Mouse (Mus musculus): ENCODE data around the gene Cdh1. TPM values are rescaled to one million over a fixed set of nuclear protein-coding genes. Genes with fewer than 3 reads are reported as not detected.
"Not testable (repeated sequence)": the region's sequence is repeated elsewhere in the genome, so short reads cannot be mapped to it uniquely, and the experiment has no call there.

Gene Cdh1
- polyA plus RNA-seq, 2 experiments from 2014 or later = 0.20 to 0.57 TPM

DNA sequence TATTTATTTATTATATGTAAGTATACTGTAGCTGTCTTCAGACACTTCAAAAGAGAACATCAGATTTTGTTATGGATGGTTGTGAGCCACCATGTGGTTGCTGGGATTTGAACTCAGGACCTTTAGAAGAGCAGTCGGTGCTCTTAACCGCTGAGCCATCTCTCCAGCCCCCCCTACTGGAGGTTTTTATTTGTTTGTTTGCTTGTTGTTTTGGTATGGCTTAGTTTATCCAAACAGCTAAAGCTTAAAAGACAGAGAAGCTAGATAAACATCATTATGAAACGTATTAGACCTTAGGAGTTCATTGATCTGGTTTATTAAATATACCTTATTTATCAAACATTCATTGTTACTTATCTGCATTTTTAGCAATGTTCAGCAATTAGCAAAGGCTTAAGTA lies 7.5 kb upstream of the Cdh1 start:
- ATAC-seq = not testable (repeated sequence)

GRCm38 (mm10) chr8:106597067-106597466 lies 6.1 kb upstream of the Cdh1 start:
- no peak for ATAC-seq

GRCm38 (mm10) chr8:106599265-106599979 lies 3.7 kb upstream of the Cdh1 start:
- no peak for ATAC-seq

GRCm38 (mm10) chr8:106603933-106604332 lies 782 bp downstream of the Cdh1 start:
- ATAC-seq = no peak

DNA sequence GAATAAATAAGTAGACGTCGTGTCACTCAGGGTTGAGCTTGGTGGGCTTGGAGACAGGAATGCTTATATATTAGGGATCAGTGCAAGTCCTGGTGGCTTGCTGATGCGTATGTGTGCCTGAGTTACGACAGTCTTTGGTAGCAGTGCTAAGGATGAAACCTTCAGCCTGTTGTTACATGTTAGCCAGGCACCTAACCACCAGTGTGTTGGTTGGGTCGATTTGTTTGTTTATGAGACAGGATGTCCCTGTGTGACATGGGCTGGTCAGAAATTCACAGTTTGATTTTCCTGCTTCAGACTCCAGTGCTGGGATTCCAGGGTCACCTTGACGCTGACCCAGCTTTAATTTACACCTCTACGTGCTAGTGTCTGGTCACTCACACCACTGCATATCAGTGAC lies 2.5 kb downstream of the Cdh1 start:
- no peak for ATAC-seq

- no peak for ATAC-seq
Observed at GRCm38 (mm10) chr8:106606121-106606520, 3.0 kb downstream of the Cdh1 start.

GRCm38 (mm10) chr8:106606601-106607145 lies 3.5 kb downstream of the Cdh1 start:
- ATAC-seq = no peak

- ATAC-seq = not testable (repeated sequence)
Observed at GRCm38 (mm10) chr8:106607783-106608182, 4.6 kb downstream of the Cdh1 start.

DNA sequence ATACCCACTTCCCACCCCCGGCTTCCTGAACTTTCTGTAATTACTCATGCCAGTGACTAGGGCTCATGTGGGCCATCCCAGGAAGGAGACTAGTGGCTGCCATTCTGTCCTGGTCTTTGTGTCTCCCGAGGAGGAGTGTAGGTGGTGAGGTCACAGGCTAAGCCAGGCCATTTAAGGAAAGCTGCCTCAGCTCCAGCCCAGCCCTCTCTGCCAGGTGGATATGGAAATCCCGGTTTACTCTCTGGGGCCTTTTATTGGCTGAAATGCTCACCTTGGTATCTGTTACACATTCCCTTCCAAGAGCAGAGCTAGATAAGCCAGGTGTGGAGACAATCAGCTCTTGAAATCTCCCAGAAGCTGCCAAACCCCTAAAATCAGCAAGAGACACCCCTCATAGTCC lies 5.3 kb downstream of the Cdh1 start:
- no peak for ATAC-seq

DNA sequence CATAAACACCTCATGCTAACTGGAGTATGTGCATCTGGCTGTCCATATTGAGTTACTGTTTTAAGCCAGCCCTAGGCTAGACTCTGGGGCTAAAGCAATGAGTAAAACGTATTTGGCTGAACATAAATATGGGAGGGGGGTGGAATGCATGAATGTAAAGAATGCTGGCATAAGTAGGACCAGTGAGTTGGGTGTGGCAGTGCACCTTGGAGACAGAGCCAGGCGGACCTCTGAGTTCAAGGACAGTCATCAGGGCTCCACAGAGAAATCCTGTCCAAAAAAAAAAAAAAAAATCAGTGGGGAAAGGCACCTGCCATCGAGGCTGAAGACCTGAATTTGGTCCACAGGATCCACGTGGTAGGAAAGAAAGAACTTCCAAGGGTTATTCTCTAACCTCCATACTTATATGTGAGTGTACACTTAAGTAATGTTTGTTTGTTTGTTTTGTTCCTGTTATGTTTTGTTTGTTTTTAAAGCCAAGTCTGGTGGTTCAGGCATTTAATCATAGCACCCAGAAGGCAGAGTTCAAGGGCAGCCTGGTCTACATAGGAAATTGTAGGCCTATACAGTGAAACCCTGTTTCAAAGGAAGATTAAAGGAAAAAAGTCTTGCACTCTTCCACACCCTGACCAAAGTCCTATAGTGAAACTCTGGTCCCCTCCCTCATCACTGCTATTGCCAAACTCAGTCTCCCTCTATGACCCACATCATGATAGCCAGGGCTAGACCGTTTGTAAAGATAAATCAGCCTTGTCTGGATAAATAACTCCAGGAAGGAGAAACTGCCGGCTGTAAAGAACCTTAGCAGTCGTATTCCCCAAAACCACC lies 6.1 kb downstream of the Cdh1 start:
- ATAC-seq = no peak

DNA sequence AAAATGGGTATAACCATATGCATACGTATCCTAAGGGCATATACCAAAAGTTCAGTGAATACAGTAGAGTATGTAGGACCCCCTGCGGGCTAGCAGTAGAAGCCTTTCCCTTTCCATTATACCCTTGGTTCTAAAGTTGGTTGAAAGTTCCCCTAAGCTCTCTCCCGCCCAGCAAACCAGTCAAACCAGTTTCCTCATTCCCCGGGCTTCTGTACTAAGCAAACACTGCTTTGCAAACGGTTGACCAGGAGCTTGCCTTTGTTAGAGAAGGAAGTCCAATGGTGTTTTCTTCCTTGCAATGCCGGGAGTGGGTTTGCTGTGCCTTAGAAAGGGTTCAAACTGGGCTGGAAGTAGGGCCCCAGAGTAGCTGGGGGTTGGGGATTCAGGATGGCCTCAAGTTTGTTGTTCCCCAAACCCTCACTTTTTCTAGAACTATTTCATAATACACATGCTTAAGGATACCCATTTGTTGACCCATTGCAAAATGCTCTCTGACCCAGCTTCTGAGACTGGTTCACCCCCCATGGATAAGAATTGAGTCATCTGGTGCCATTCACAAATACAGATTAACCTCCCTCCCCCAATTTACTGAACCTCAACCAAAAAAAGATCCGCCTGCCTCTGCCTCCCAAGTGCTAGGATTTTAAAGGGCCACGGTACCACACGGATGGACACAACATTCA lies 7.9 kb downstream of the Cdh1 start:
- ATAC-seq = no peak

GRCm38 (mm10) chr8:106612047-106612446 lies 8.9 kb downstream of the Cdh1 start:
- ATAC-seq = no peak

- ATAC-seq = no peak
Observed at GRCm38 (mm10) chr8:106614704-106615103, 11.6 kb downstream of the Cdh1 start.

DNA sequence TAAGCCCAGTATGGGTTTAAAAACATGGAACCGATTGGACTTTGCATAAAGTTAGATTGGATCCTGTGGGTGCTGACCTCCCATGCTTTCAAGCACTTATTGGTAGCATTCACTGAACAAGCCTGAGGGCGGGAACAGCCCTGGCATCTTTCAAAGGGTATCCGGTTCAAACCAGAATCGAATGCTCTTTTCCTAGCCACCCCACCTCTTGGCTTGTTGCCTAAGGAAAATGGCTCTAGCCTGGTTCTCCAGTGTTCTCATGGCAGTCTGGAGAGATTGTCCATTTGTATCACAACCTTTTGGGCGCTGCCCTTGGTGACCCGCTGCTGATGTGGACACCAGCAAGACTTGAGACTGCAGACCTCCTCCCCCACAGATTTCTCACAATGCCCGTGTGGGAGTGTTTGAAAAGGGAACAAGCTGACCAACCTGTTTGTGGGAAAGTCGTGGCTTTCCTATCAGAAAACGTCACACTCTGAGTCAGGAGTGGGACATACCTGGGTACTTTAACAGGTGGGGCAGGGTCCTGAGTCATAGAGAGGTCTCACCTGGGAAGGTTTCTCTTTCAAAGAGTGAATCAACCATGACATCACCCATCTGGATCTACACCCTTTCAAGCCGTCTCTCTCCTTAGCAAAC lies 12.6 kb downstream of the Cdh1 start:
- ATAC-seq = no peak

- no peak for ATAC-seq
Observed at GRCm38 (mm10) chr8:106616679-106617078, 13.5 kb downstream of the Cdh1 start.

DNA sequence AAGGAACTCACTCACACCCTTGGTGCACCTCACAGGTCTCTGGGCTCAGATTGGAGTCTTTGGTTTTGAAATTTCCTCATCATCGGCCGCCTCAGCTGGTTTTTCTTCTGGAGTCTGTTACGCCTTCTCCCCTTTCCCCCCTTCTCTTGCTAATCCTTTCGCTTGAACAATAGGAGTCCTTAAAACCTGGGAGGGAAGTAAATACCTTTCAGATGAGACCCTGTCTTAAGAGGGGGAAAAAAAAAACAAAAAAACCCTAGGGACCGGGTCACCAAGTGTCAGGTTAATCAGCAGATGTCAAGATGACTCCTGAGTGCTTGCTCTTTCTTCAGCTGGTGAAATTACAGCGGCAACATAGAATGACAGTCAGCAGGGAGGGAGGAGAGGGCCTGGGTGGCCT lies 14.0 kb downstream of the Cdh1 start:
- ATAC-seq = no peak

DNA sequence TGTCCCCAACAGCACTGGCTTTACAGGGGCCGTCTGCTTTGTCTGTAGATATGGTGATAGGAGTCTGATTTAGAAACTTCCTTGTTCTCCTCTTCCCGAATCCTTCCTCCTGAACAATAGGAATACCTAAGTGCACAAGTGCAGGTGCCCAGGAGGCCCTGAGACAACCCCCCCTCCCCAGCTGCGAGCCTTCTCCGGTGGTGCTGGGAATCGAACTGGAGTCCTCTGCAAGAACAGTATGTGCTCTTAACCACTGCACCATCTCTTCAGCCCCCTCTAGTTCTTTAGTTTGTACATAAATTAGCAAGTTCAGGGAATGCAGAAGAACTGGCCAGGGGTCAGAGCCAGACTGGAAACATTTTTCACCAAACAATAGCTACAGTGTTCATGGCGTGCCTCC lies 14.7 kb downstream of the Cdh1 start:
- no peak for ATAC-seq

DNA sequence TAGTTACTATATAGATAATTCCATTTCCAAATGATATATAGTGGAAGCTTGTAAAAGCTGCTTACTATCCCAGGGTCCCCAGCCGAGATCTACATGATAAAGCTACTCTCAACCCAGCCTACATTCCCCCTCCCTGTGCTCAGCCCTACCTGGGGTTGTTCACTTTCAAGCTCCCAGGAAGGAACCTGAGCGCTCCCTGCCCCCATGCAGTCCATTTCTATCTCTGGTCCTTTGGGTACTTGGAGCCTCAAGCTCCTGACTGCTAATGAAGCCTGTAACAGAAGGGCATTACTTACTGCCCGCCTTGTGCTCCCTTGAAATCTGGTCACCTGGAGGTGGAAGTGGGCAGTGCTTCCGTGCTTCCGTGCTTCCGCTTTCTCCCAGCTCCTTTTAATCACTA lies 15.2 kb downstream of the Cdh1 start:
- ATAC-seq = no peak

- ATAC-seq = no peak
Observed at GRCm38 (mm10) chr8:106619549-106620245, 16.5 kb downstream of the Cdh1 start.

DNA sequence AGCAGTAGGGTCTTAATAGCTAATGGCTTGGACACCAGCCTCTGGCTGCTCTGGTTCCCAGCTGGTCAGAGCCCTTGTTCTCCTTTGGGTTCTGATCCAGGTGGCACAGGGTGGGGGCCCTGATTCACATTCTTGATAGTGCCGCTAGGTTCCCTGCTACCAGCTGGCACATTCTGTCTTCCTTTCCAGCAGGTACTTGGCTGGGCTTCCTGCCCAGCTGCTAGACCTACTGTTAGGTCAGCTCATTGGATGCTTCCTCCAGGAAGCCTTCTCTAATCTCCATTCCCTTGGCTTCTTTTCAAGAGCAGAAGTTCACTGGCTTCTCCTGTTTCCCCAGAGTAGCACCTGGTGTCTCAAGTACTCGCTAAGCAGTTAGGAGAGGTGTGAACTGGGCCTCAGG lies 17.3 kb downstream of the Cdh1 start:
- no peak for ATAC-seq

DNA sequence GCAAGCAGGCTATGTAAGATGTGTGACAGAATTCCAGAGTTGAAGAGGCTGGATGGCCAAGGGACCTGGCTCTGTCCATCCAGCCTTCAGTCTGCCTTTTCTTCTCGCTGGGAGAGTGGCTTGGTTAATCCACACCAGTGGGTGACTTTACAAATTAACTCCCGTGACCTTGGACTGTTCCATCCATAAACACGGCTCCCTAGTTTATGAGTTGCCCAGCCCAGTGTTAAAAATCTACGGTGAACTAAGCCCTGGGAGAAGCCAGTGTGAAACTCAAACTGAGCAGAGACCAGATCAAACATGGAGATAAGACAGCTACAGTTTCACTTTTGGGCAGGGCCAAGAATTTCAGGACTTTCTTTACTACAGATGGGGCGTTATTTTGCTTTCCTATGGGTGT lies 19.9 kb downstream of the Cdh1 start:
- peak; percentile 87 for ATAC-seq

DNA sequence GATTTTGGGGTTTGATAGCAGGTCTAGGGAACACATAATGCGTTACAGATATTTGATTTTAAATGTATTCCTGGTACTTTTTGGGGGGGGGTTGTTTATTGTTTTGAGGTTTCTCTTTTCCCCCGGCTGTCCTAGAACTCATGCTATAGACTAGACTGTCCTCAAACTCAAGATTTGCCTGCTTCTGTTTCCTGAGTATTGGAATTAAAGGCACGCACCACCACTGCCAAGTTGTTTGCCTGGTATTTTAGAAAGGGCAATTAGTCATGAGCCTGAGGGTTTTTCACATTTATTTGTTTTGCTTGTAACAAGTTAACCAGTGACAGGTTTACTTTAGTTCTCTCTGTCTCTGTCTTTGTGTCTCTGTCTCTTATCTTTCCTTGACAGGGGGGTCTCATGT lies 20.3 kb downstream of the Cdh1 start:
- peak; percentile 6 for ATAC-seq
